Mouse (Mus musculus): Measurements from ENCODE around the gene Peg3.
A peak's percentile ranks its signal among the peaks of the same experiment; 100 is the strongest.

The Peg3 gene

DNA sequence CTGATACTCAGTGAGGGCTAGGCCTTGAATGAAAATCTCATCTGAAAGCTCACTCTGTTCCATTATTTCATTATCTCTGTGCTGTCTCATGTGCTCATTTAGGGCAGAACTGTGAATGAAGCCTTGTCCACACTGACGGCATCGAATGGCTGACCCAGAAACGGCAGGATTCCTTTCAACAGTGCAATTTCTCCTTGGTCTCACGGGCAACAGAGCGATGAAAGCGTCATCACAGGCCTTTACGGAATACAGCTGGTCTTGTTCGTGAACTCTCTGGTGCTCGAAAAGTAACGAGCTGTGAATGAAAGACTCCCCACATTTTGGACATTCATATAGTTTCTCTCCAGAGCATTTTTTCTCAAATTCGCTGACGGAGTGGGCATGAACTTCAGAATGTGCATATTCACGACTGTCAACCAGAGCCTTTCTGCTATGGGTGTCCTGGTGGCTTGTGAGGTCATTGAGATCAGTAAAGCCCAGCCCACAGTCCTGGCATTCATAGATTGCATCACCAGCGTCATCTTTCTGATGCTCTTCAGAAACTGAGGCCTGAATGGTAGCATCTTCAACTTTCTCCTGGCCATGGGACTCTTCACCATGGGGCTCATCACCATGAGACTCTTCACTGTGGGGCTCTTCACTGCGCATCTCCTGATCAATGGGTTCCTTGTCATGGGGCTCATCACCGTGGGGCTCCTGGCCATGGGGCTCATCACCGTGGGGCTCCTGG lies 21.6 kb downstream of the Peg3 start:
- no peak for DNase-seq

DNA sequence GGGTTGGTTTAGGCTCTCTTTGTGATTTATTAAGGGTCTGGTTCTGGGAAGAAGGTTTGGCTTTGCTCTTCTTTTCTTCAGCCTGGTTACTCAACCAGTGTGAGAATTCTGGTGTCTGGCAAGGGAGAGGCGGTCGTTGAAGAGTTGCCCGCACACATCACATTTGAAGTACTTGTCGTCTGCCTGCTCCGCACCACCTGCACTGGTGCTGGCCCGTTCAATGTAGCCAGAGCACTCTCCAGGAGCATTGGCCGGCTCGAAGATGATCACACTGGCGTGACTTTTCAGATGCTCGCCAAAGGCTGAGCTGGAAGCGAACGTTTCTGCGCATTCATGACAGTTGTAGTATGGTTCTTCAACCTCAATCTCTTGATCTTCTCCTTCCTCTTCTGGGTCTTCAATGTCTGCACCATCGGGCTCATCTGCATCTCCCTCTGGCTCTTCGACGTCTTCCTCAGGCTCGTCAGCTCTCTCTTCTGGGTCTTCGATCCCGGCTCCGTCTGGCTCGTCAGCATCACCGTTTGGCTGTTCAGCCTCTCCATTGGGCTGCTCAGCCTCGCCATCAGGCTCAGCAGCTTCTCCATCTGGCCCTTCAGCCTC lies 22.7 kb downstream of the Peg3 start:
- DNase-seq: no peak

DNA sequence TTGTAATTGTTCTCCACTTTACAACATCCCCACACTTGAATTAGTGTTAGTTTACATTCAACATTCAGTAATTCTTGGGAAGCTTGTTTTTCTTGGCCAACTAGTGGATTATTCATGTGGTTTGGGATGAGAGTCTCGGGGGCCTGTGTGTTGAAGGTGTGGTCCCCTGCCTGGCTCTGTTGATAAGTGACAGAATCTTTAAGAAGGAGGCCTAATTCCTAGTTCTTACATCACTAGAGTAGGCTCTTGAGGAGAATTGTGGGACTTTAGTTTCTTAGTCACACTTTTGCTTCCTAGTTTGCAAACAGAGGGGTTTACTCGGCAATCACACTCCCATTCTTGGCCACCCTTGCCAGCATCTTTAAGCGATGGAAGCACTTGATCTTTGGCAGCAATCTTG lies 31.0 kb downstream of the Peg3 start:
- peak in 1 of 2 experiments; percentile 5 for DNase-seq

DNA sequence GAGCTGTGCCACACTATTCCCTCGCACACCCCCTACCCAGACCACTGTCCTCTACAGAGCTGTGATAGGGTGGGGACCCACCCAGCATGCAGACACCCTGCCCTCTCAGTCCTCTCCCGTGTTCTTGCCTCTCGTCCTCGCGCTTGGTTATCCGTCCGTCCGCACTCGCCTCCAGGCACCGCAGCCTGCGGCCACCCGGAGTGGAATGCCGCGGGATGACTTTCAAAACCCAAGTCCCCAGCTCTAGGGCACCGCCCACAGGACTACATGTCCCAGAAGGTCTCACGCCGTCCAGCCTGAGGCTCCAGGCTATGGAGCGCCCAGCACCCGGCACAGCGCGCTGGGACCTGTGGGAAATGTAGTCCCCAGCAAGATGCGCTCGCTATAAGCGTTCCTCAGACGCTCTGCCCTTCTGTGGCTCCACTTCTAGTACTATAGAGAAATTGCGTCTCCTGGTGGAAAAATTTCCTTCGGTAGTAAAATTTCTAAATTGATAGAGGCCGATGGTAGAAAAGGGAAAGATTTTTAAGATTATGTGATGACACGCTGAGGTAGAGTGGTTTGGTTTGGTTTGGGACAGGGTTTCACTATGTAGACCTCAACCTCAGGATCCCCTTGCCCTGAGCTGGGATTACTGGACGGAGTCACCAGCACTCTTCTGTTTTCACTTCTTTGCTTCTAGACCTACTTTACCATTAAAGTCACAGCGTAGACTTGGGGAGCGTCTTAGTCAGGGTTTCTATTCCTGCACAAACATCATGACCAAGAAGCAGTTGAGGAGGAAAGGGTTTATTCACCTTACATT lies 33.8 kb downstream of the Peg3 start, which contains the start of gene Zim1:
Zim1 (minus strand) TSS at position 210 of the 805 bp plus-strand sequence.
- DNase-seq: peak; percentile 58 to 71

DNA sequence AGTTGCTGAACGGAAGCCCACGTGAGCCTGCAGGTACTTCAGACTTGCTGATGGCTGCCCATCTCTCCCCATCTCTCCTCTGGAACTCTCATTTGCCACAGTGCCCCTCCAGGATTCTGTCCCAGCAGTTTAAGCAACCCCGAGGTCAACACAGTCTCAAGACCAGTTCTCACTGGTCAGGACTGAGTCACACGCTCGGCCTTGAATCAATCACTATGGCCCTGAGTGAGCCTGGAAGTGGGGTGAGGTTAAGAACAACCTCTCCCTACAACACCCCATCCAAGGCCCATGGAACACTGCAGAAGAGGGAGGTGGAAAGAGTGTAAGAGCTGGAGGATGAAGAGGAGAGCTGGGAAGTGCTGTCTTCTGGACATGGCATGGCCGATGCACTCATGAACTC lies 44.7 kb downstream of the Peg3 start:
- no peak for DNase-seq

DNA sequence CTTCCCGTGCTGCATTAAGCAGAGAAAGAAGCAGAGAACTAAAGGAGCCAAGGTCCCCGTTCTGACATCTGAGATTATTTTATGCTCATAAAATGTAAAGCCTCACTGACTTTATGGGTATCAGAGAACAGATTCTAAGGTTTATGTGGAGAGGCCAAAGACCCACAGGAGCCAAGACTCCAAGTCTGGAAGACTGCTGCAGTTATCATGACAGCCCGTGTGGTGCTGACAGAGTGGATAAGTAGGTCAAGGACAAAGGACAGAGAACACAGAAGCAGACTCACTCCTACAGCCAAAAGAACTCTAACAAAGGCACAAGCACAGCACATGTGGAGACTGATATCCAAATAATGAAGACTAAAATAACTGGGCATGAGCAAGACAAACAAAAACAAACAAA lies 63.5 kb downstream of the Peg3 start:
- DNase-seq: no peak

DNA sequence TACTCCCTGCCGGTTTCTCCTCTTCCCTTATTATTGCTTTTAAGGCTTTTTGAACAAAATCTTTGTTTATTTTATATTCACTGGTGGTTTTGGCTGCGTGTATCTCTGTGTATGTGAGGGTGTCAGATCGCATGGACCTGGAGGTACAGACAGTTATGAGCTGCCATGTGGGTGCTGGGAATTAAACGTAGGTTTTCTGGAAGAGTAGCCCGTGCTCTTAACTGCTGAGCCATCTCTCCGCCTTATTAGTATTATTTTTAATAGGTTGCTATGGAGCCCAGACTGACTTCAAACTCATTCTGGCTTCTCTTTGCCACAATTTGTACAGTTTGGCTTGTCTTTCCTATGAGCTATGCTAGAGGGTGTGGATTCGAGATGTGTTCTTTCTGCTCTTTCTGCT lies 66.8 kb downstream of the Peg3 start:
- no peak for DNase-seq

DNA sequence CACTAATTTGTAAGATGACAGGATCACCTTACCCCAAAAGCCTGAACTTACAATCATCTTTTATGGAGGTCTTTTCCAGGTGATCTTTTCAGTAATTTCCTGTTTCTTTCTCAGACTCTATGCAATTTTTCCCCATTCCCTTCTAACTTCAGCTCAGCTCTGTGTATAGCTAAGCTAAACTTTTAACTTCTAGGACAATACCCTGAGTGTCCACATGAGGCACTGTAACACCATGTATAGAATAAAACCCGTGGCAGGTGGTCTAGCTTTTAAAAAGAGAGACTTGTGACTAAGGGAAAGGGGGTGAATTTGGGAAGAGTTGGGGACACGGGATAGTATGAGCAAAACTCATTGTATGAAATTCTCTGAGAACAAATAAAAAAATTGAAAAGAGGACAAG lies 70.6 kb downstream of the Peg3 start:
- DNase-seq: peak in 1 of 2 experiments; percentile 3

DNA sequence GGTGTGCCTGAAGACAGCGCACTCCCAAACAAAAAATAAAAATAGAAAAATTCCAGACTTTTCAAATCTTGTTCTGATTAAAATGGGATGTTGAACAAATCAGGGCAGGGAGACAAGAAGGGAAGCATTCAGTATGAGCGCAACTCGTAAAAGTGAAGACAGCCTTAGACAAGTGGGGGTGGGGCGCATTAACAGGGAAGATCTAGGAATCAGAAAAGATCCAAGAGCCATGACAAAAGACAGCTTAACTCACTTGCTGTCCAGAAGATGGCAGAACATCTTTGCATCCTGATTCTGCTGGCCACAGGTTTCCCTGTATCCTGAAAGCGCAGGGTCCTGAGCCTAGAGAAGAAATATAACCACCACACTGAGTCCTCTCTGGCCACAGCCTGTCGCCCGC lies 71.6 kb downstream of the Peg3 start:
- no peak for DNase-seq

Data from lung, adult 18-20 months (tissue).